Mouse (Mus musculus): ENCODE data around the gene Nav2. TPM values are rescaled to one million over a fixed set of nuclear protein-coding genes. Genes with fewer than 3 reads are reported as not detected.

Gene Nav2
- total and polyA plus RNA-seq, 3 experiments: 2.0 to 2.7 TPM; not detected in 1

- Histone ChIP-seq H3K36me3 (ENCODE audit: control insufficient read depth in 1 of 2, insufficient read depth in 2 of 2, low read length in 2 of 2) (no peaks in the 10 kb centered on the region), H3K9ac (ENCODE audit: control insufficient read depth, low read depth, low read length, poor library complexity, severe bottlenecking) (no peak overlapping the region), H3K9me3 (replicated peaks; ENCODE audit: insufficient read depth, low read length) (no peaks in the 10 kb centered on the region), H3K79me2 (ENCODE audit: control insufficient read depth, insufficient read depth, low read length, poor library complexity) (no peaks in the 10 kb centered on the region), H3K27me3 (ENCODE audit: control insufficient read depth in 1 of 2, insufficient read depth in 2 of 2, low read length in 2 of 2) (no peaks in the 10 kb centered on the region), H3K4me1 (ENCODE audit: control insufficient read depth in 1 of 2, insufficient read depth in 2 of 2, low read length in 2 of 2) (no peaks in the 10 kb centered on the region), H3K4me3 (ENCODE audit: control insufficient read depth in 1 of 2, insufficient read depth in 1 of 2, low read depth in 2 of 2, low read length in 2 of 2) (no peak overlapping the region), H3K27ac (ENCODE audit: control insufficient read depth, low read depth, low read length) (no peak overlapping the region)
- DNase-seq (ENCODE audit: low read depth, low spot score): no peak
- TF ChIP-seq ZKSCAN1 (IDR thresholded peaks at IDR 0.05; ENCODE audit: low read depth, low read length): no peak
- no peak for TF ChIP-seq ETS1 (IDR thresholded peaks at IDR 0.05; ENCODE audit: low read depth, low read length)
- no peak for TF ChIP-seq CHD1 (IDR thresholded peaks at IDR 0.05; ENCODE audit: low read depth, low read length)
- TF ChIP-seq MYC (IDR thresholded peaks at IDR 0.05; ENCODE audit: low read depth, low read length): no peak
Measured at GRCm38 (mm10) chr7:49388137-49388536, 479.6 kb downstream of the Nav2 start.

GRCm38 (mm10) chr7:49390312-49390711 lies 481.8 kb downstream of the Nav2 start:
- H3K27ac ChIP-seq (ENCODE audit: control insufficient read depth, low read depth, low read length): no peak overlapping the region
- no peaks in the 10 kb centered on the region for H3K79me2 ChIP-seq (ENCODE audit: control insufficient read depth, insufficient read depth, low read length, poor library complexity)
- H3K4me1 ChIP-seq (ENCODE audit: control insufficient read depth in 1 of 2, insufficient read depth in 2 of 2, low read length in 2 of 2): no peaks in the 10 kb centered on the region
- no peak for DNase-seq (ENCODE audit: low read depth, low spot score)
- H3K4me3 ChIP-seq (ENCODE audit: control insufficient read depth in 1 of 2, insufficient read depth in 1 of 2, low read depth in 2 of 2, low read length in 2 of 2): no peak overlapping the region
- no peak for TF ChIP-seq TBP (IDR thresholded peaks at IDR 0.05; ENCODE audit: low read depth, low read length)
- no peak for TF ChIP-seq JUND (IDR thresholded peaks at IDR 0.05; ENCODE audit: low read depth, low read length)
- no peak overlapping the region for H3K9ac ChIP-seq (ENCODE audit: control insufficient read depth, low read depth, low read length, poor library complexity, severe bottlenecking)
- H3K27me3 ChIP-seq (ENCODE audit: control insufficient read depth in 1 of 2, insufficient read depth in 2 of 2, low read length in 2 of 2): no peaks in the 10 kb centered on the region
- no peaks in the 10 kb centered on the region for H3K9me3 ChIP-seq (replicated peaks; ENCODE audit: insufficient read depth, low read length)
- no peaks in the 10 kb centered on the region for H3K36me3 ChIP-seq (ENCODE audit: control insufficient read depth in 1 of 2, insufficient read depth in 2 of 2, low read length in 2 of 2)

GRCm38 (mm10) chr7:49390829-49391228 lies 482.3 kb downstream of the Nav2 start:
- Histone ChIP-seq H3K27me3 (ENCODE audit: control insufficient read depth in 1 of 2, insufficient read depth in 2 of 2, low read length in 2 of 2) (no peaks in the 10 kb centered on the region), H3K79me2 (ENCODE audit: control insufficient read depth, insufficient read depth, low read length, poor library complexity) (no peaks in the 10 kb centered on the region), H3K9ac (ENCODE audit: control insufficient read depth, low read depth, low read length, poor library complexity, severe bottlenecking) (no peak overlapping the region), H3K4me1 (ENCODE audit: control insufficient read depth in 1 of 2, insufficient read depth in 2 of 2, low read length in 2 of 2) (no peaks in the 10 kb centered on the region), H3K36me3 (ENCODE audit: control insufficient read depth in 1 of 2, insufficient read depth in 2 of 2, low read length in 2 of 2) (no peaks in the 10 kb centered on the region), H3K9me3 (replicated peaks; ENCODE audit: insufficient read depth, low read length) (no peaks in the 10 kb centered on the region), H3K27ac (ENCODE audit: control insufficient read depth, low read depth, low read length) (no peak overlapping the region), H3K4me3 (ENCODE audit: control insufficient read depth in 1 of 2, insufficient read depth in 1 of 2, low read depth in 2 of 2, low read length in 2 of 2) (no peak overlapping the region)
- no peak for DNase-seq (ENCODE audit: low read depth, low spot score)
- TF ChIP-seq CTCF (IDR thresholded peaks at IDR 0.05 in 2 of 3, conservative IDR thresholded peaks at IDR 0.05 in 1 of 3; ENCODE audit: control insufficient read depth in 1 of 3, insufficient read depth in 1 of 3, low read depth in 2 of 3, low read length in 3 of 3, poor library complexity in 1 of 3, severe bottlenecking in 1 of 3) (no peak), POLR2AphosphoS5 (IDR thresholded peaks at IDR 0.05; ENCODE audit: borderline replicate concordance, low read depth, low read length) (no peak), CHD1 (IDR thresholded peaks at IDR 0.05; ENCODE audit: low read depth, low read length) (no peak), MXI1 (IDR thresholded peaks at IDR 0.05; ENCODE audit: low read depth, low read length) (no peak), MYB (IDR thresholded peaks at IDR 0.05; ENCODE audit: low read depth, low read length) (no peak), ETS1 (IDR thresholded peaks at IDR 0.05; ENCODE audit: low read depth, low read length) (no peak), RAD21 (IDR thresholded peaks at IDR 0.05; ENCODE audit: low read depth, low read length) (no peak), JUND (IDR thresholded peaks at IDR 0.05; ENCODE audit: low read depth, low read length) (no peak), SMC3 (IDR thresholded peaks at IDR 0.05; ENCODE audit: low read depth, low read length) (no peak), ELF1 (IDR thresholded peaks at IDR 0.05; ENCODE audit: low read depth, low read length) (no peak), MAZ (IDR thresholded peaks at IDR 0.05; ENCODE audit: low read depth, low read length) (no peak), ZNF384 (IDR thresholded peaks at IDR 0.05; ENCODE audit: low read depth, low read length) (no peak), E2F4 (IDR thresholded peaks at IDR 0.05; ENCODE audit: borderline replicate concordance, low read depth, low read length) (no peak), ZMIZ1 (IDR thresholded peaks at IDR 0.05; ENCODE audit: low read depth, low read length) (no peak), MAFK (IDR thresholded peaks at IDR 0.05; ENCODE audit: borderline replicate concordance, low read depth, low read length) (no peak), HCFC1 (IDR thresholded peaks at IDR 0.05; ENCODE audit: low read depth, low read length) (no peak), KAT2A (conservative IDR thresholded peaks at IDR 0.05; ENCODE audit: low read depth, low read length) (no peak)

All from MEL (cell line).